In the genomic region with DNA sequence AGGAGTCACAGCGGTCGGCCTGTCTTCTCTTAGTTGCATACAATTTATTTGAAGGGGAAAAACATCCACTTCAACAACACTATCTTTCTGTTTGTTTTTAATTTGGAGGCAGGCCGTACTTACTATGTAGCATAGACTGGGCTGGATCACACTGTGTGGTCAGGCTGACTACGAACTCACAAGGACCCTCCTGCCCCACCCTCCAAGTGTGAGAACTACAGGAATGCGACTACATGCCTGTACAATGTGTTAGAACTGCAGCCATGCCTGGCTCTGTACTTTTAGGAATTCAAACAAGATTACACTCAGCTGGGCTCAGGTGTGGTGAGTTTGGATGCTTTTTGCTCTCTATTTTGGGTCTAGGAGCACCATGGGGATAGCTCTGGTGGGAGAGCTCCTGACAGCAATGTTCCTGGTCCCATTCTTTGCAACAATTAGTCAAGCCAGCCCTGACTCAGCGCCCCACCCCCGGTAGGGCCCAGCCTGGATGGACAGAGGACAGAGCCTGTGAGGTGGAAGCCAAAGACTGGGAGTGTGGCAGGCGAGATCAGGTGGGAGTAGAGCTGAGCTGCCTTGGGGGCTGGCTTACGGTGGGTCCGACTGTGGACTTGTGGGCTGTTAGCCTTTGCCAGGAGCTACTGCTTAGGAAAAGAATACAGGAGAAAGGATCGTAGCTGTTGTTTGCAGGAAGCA, we compare ENCODE assay signal across 26 mouse cellular contexts.
DNase-seq lines count a peak whose midpoint lies in the region; ATAC-seq and TF ChIP-seq lines count a peak whose summit lies in the region.
"Had no signal": no experiment of that assay in that cellular context is flagged by ENCODE, and none has a peak within 500 bp of the region (broad histone marks: within the 10 kb centered on the region; RNA-seq: fewer than 3 reads in every experiment).

No protein-coding gene starts in this region.

- TF ChIP-seq POLR2A in myocyte (IDR thresholded peaks at IDR 0.05; ENCODE audit: insufficient read length, low read depth): no peak

- no peak for TF ChIP-seq CTCF in lung, postnatal 0 days (IDR thresholded peaks at IDR 0.05)
- no peak for TF ChIP-seq CTCF in layer of hippocampus, adult 2 months (conservative IDR thresholded peaks at IDR 0.05)

- no peaks in the 10 kb centered on the region for H3K4me1 ChIP-seq in lung, postnatal 0 days (ENCODE audit: insufficient read depth, low read depth, low read length)
- H3K4me1 ChIP-seq in embryonic facial prominence, embryonic 13.5 days: peaks cover 24% of the 10 kb centered on the region
- H3K4me1 ChIP-seq: forebrain, embryonic 15.5 days; lung, embryonic 15.5 days had no signal

- no peak overlapping the region for H3K27ac ChIP-seq in lung, postnatal 0 days (ENCODE audit: low read length)
- 0 out of 2 replicates have a peak overlapping the region, but pooled peaks have one; percentile 39 for H3K27ac ChIP-seq in embryonic facial prominence, embryonic 13.5 days
- no peak overlapping the region for H3K27ac ChIP-seq in layer of hippocampus, adult 2 months
- H3K27ac ChIP-seq: forebrain, embryonic 15.5 days; heart, embryonic 13.5 days; hindbrain, embryonic 14.5 days; liver, embryonic 15.5 days; lung, embryonic 15.5 days; macrophage had no signal

- no peak overlapping the region for H3ac ChIP-seq in myocyte (ENCODE audit: control insufficient read depth, insufficient read length)

- no peak overlapping the region for H3K4me2 ChIP-seq in lung, postnatal 0 days (replicated peaks; ENCODE audit: low read depth, low read length)
- H3K4me2 ChIP-seq in embryonic facial prominence, embryonic 13.5 days: no peak overlapping the region; the same call in 1 of the 2 replicates
- no peak overlapping the region for H3K4me2 ChIP-seq in myocyte (ENCODE audit: low read depth)
- H3K4me2 ChIP-seq: forebrain, embryonic 15.5 days; heart, embryonic 13.5 days; hindbrain, embryonic 14.5 days; liver, embryonic 15.5 days; lung, embryonic 15.5 days had no signal

- H3K79me2 ChIP-seq in myocyte (ENCODE audit: control insufficient read depth, insufficient read depth): no peaks in the 10 kb centered on the region

- peak; percentile 82 for ATAC-seq in lung, postnatal 0 days
- ATAC-seq in embryonic facial prominence, embryonic 13.5 days (ENCODE audit: insufficient number of reproducible peaks, insufficient read depth, low FRiP score, low TSS enrichment, low read depth): no peak
- ATAC-seq: forebrain, embryonic 15.5 days; intestine, postnatal 0 days; Patski had no signal

- no peaks in the 10 kb centered on the region for H3K27me3 ChIP-seq in lung, postnatal 0 days (replicated peaks; ENCODE audit: insufficient read depth, low read length)
- no peaks in the 10 kb centered on the region for H3K27me3 ChIP-seq in embryonic facial prominence, embryonic 13.5 days
- H3K27me3 ChIP-seq in myocyte (ENCODE audit: control insufficient read depth, insufficient read depth, insufficient read length): no peaks in the 10 kb centered on the region
- H3K27me3 ChIP-seq: forebrain, embryonic 15.5 days; heart, embryonic 13.5 days; liver, embryonic 15.5 days; lung, embryonic 15.5 days; Patski had no signal

- H3K9ac ChIP-seq in lung, postnatal 0 days (replicated peaks; ENCODE audit: low read depth): no peak overlapping the region
- 0 out of 2 replicates have a peak overlapping the region, but pooled peaks have one; percentile 6 for H3K9ac ChIP-seq in embryonic facial prominence, embryonic 13.5 days
- H3K9ac ChIP-seq: forebrain, embryonic 15.5 days; heart, embryonic 13.5 days; hindbrain, embryonic 14.5 days; liver, embryonic 15.5 days; lung, embryonic 15.5 days had no signal

- H3K4me3 ChIP-seq in lung, postnatal 0 days (ENCODE audit: low read depth, low read length): no peak overlapping the region
- H3K4me3 ChIP-seq in embryonic facial prominence, embryonic 13.5 days: no peak overlapping the region
- H3K4me3 ChIP-seq in myocyte: no peak overlapping the region
- no peak overlapping the region for H3K4me3 ChIP-seq in layer of hippocampus, adult 2 months
- H3K4me3 ChIP-seq: forebrain, embryonic 15.5 days; heart, embryonic 13.5 days; liver, embryonic 15.5 days; lung, embryonic 15.5 days had no signal

- no peaks in the 10 kb centered on the region for H3K9me3 ChIP-seq in lung, postnatal 0 days (ENCODE audit: low read length)
- no peaks in the 10 kb centered on the region for H3K9me3 ChIP-seq in embryonic facial prominence, embryonic 13.5 days
- H3K9me3 ChIP-seq: forebrain, embryonic 15.5 days; heart, embryonic 13.5 days; liver, embryonic 15.5 days; lung, embryonic 15.5 days had no signal

- TF ChIP-seq EP300 in lung, postnatal 0 days (IDR thresholded peaks at IDR 0.05): no peak

- 53% methylated on average over 11 of the region's 11 CpGs for WGBS in lung, postnatal 0 days
- WGBS in embryonic facial prominence, embryonic 13.5 days: 57% methylated on average over 11 of the region's 11 CpGs

- H3K36me3 ChIP-seq in lung, postnatal 0 days (ENCODE audit: insufficient read depth, low read length): no peaks in the 10 kb centered on the region
- H3K36me3 ChIP-seq in embryonic facial prominence, embryonic 13.5 days: no peaks in the 10 kb centered on the region
- no peaks in the 10 kb centered on the region for H3K36me3 ChIP-seq in myocyte (ENCODE audit: control insufficient read depth, insufficient read depth)
- H3K36me3 ChIP-seq: forebrain, embryonic 15.5 days; G1E; heart, embryonic 13.5 days; liver, embryonic 15.5 days; lung, embryonic 15.5 days had no signal

- peak; percentile 17 for DNase-seq in adrenal gland, postnatal 14 days
- DNase-seq in adrenal gland, postnatal 4 days (ENCODE audit: low spot score in 2 of 2): no peak
- peak; percentile 26 for DNase-seq in lung, postnatal 0 days (ENCODE audit: low spot score)
- DNase-seq in lung, postnatal 14 days: no peak
- DNase-seq in right cerebral cortex, postnatal 14 days: no peak
- no peak for DNase-seq in layer of hippocampus, adult 2 months (ENCODE audit: low spot score in 2 of 2)
- DNase-seq: adrenal gland, postnatal 10 days; cerebellum, adult 11-12 months; cerebellum, adult 9-11 months; embryo, embryonic 11 days; heart, postnatal 10 days; kidney, adult 9 months; kidney, postnatal 14 days; thymus, adult 2 months; thymus, postnatal 36 days had no signal

TF ChIP-seq in myocyte, 11 proteins besides CTCF, POLR2A, EP300 and RAD21:
- TF ChIP-seq MYOG (IDR thresholded peaks at IDR 0.05; ENCODE audit: control insufficient read depth in 1 of 3, insufficient read depth in 1 of 3, insufficient read length in 2 of 3, low read depth in 2 of 3) (peak in 1 of 3 experiments; percentile 62), MYOD1 (IDR thresholded peaks at IDR 0.05; ENCODE audit: control insufficient read depth in 1 of 3, insufficient read length in 2 of 3, low read depth in 2 of 3) (peak in 2 of 3 experiments; percentile 33 to 66), CEBPB (IDR thresholded peaks at IDR 0.05; ENCODE audit: insufficient read depth, poor library complexity, severe bottlenecking) (no peak)

Comparison
In these comparisons a context has a peak if more than half of its experiments do, and no peak if none do; other contexts are left out.
1. DNase-seq: peak in adrenal gland, postnatal 14 days (single experiment) and lung, postnatal 0 days (single experiment); none in adrenal gland, postnatal 4 days (0 of 2), lung, postnatal 14 days (single experiment), right cerebral cortex, postnatal 14 days (single experiment) and layer of hippocampus, adult 2 months (0 of 2).